In the genomic region with DNA sequence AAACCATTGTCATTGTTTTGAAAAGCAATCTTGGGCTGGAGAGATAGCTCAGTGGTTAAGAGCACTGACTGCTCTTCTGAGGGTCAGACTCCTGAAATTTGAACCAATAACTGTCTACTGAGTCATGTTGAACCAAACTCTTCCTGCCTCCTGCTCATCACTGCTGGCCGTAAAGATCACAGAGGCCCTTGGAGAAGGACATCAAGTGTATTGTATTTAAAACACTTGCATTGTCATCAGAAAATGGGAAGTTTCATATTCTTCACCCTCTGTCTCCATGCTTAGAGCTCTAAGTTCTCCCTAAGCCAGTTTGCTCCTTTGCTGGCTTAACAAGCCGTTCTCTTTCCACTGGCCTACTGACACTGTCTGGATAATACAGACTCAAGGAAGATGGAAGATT, we compare ENCODE assay signal across 25 mouse cellular contexts. TPM values are rescaled to one million over a fixed set of nuclear protein-coding genes. Genes with fewer than 3 reads are reported as not detected.
"Had no signal": no experiment of that assay in that cellular context is flagged by ENCODE, and none has a peak within 500 bp of the region (broad histone marks: within the 10 kb centered on the region; RNA-seq: fewer than 3 reads in every experiment).

No protein-coding gene starts in this region.

- H3K4me3 ChIP-seq: layer of hippocampus, adult 2 months; limb, embryonic 10.5 days; limb, embryonic 13.5 days; liver, embryonic 12.5 days; liver, embryonic 15.5 days; lung, embryonic 15.5 days; midbrain, embryonic 12.5 days; midbrain, embryonic 15.5 days; neural tube, embryonic 12.5 days; neural tube, embryonic 15.5 days had no signal

- DNase-seq: kidney, adult 2 months; kidney, postnatal 25 days; layer of hippocampus, adult 9-11 months; liver; lung, adult 18-20 months; lung, postnatal 10 days; lung, postnatal 36 days; retina, postnatal 1 day; thymus, adult 18-20 months; thymus, postnatal 36 days had no signal

- H3K27ac ChIP-seq: kidney, postnatal 0 days; layer of hippocampus, adult 2 months; limb, embryonic 10.5 days; limb, embryonic 13.5 days; liver, embryonic 12.5 days; liver, embryonic 15.5 days; lung, embryonic 15.5 days; midbrain, embryonic 12.5 days; midbrain, embryonic 15.5 days; neural tube, embryonic 12.5 days; neural tube, embryonic 15.5 days had no signal

- H3K9ac ChIP-seq: limb, embryonic 13.5 days; liver, embryonic 12.5 days; liver, embryonic 15.5 days; lung, embryonic 15.5 days; midbrain, embryonic 12.5 days; midbrain, embryonic 15.5 days; neural tube, embryonic 12.5 days; neural tube, embryonic 15.5 days had no signal

- H3K4me1 ChIP-seq: limb, embryonic 10.5 days; limb, embryonic 13.5 days; liver, embryonic 15.5 days; lung, embryonic 15.5 days; midbrain, embryonic 15.5 days; neural tube, embryonic 12.5 days; neural tube, embryonic 15.5 days had no signal

- H3K36me3 ChIP-seq: limb, embryonic 10.5 days; limb, embryonic 13.5 days; liver, embryonic 12.5 days; liver, embryonic 15.5 days; lung, embryonic 15.5 days; midbrain, embryonic 12.5 days; midbrain, embryonic 15.5 days; neural tube, embryonic 12.5 days; neural tube, embryonic 15.5 days had no signal

- H3K27me3 ChIP-seq: limb, embryonic 13.5 days; liver, embryonic 15.5 days; lung, embryonic 15.5 days; midbrain, embryonic 12.5 days; midbrain, embryonic 15.5 days; neural tube, embryonic 12.5 days; neural tube, embryonic 15.5 days had no signal

- H3K4me2 ChIP-seq: limb, embryonic 13.5 days; liver, embryonic 12.5 days; liver, embryonic 15.5 days; lung, embryonic 15.5 days; midbrain, embryonic 12.5 days; midbrain, embryonic 15.5 days; neural tube, embryonic 12.5 days; neural tube, embryonic 15.5 days had no signal

- ATAC-seq: liver, embryonic 12.5 days; midbrain, embryonic 15.5 days had no signal

- H3K9me3 ChIP-seq: limb, embryonic 10.5 days; limb, embryonic 13.5 days; liver, embryonic 12.5 days; liver, embryonic 15.5 days; lung, embryonic 15.5 days; midbrain, embryonic 12.5 days; midbrain, embryonic 15.5 days; neural tube, embryonic 12.5 days; neural tube, embryonic 15.5 days had no signal

RNA-seq across cellular contexts. Expression of gene Tmem202, which starts 11.4 kb away (rescaled TPM):
- total RNA-seq: megakaryocyte progenitor cell, adult 5-6 weeks had no signal
- polyA plus RNA-seq: kidney, adult 2 months; kidney, embryonic 14.5 days; large intestine, adult 2 months; limb, embryonic 10.5 days; liver, embryonic 12.5 days; lung, embryonic 15.5 days; midbrain, embryonic 12.5 days; neural tube, embryonic 12.5 days; stomach, embryonic 16.5 days had no signal

RNA-seq across cellular contexts. Expression of gene Celf6, which starts 49.4 kb away (rescaled TPM):
- total RNA-seq: megakaryocyte progenitor cell, adult 5-6 weeks had no signal
- polyA plus RNA-seq: kidney, embryonic 14.5 days; limb, embryonic 10.5 days had no signal
